Mouse (Mus musculus) ES-E14 (cell line): ENCODE measurements around the gene Slc44a4. TPM values are rescaled to one million over a fixed set of nuclear protein-coding genes. Genes with fewer than 3 reads are reported as not detected.
"Not testable (repeated sequence)": the region's sequence is repeated elsewhere in the genome, so short reads cannot be mapped to it uniquely, and the experiment has no call there.

Source experiments
- DNase-seq: peaks from one replicate; pipeline ENCODE4 v3.0.0-alpha.2; 2013; ENCODE audit warnings: low read depth, low spot score
- H3K27ac ChIP-seq: 2 replicates; pipeline ENCODE4 v1.5.1; 2012; ENCODE audit warnings: low read depth, mild to moderate bottlenecking, low read length, moderate library complexity, mixed read lengths; ENCODE audit not compliant: poor library complexity, insufficient read depth, severe bottlenecking
- H3K36me3 ChIP-seq: 2 replicates; pipeline ENCODE4 v1.6.1; 2012; ENCODE audit warnings: mild to moderate bottlenecking, low read length, moderate library complexity, mixed read lengths; ENCODE audit not compliant: control insufficient read depth, poor library complexity, insufficient read depth, severe bottlenecking
- H3K4me1 ChIP-seq, 2 experiments: fragments of 150-350 bp in 1 of 2; sonication (generic) in 1 of 2; 2 replicates each; pipeline ENCODE4 v1.6.1; 2012; ENCODE audit warnings: low read length in 2 of 2, mild to moderate bottlenecking in 1 of 2, mixed read lengths in 1 of 2; ENCODE audit not compliant: control insufficient read depth in 2 of 2, insufficient read depth in 2 of 2, poor library complexity in 1 of 2
- H3K4me3 ChIP-seq, 2 experiments: fragments of 150-350 bp in 1 of 2; sonication (generic) in 1 of 2; 2 replicates each; pipeline ENCODE4 v1.5.1; 2012; ENCODE audit warnings: low read length in 2 of 2, low read depth in 1 of 2, mild to moderate bottlenecking in 1 of 2, mixed read lengths in 1 of 2; ENCODE audit not compliant: insufficient read depth in 1 of 2, poor library complexity in 1 of 2, severe bottlenecking in 1 of 2
- H3K9ac ChIP-seq: 2 replicates; pipeline ENCODE4 v1.6.1; 2012; ENCODE audit warnings: low read depth, mild to moderate bottlenecking, low read length, mixed read lengths; ENCODE audit not compliant: poor library complexity, insufficient read depth, severe bottlenecking
- H3K9me3 ChIP-seq: fragments of 150-350 bp; sonication (generic); 2 replicates; pipeline ENCODE4 v1.6.1; 2012; ENCODE audit warnings: low read depth, mild to moderate bottlenecking, low read length; ENCODE audit not compliant: control insufficient read depth, insufficient read depth
- CHD2 ChIP-seq: IDR thresholded peaks from 2 replicates; pipeline ENCODE4 v1.6.1; 2014; ENCODE audit warnings: mild to moderate bottlenecking, low read depth, low read length, inconsistent platforms
- HCFC1 ChIP-seq: IDR thresholded peaks from 2 replicates; pipeline ENCODE4 v1.6.1; 2012; ENCODE audit warnings: low read length, inconsistent platforms, borderline replicate concordance; ENCODE audit not compliant: insufficient read depth
- MAFK ChIP-seq: IDR thresholded peaks from 2 replicates; pipeline ENCODE4 v1.6.1; 2014; ENCODE audit warnings: mild to moderate bottlenecking, low read depth, low read length, inconsistent platforms; ENCODE audit not compliant: insufficient read depth
- ZC3H11A ChIP-seq: IDR thresholded peaks from 2 replicates; pipeline ENCODE4 v1.6.1; 2012; ENCODE audit warnings: low read depth, mild to moderate bottlenecking, inconsistent platforms, low read length, borderline replicate concordance
- ZNF384 ChIP-seq: IDR thresholded peaks from 2 replicates; pipeline ENCODE4 v1.6.1; 2012; ENCODE audit warnings: low read depth, low read length, inconsistent platforms
- in situ Hi-C, 2 experiments: fragments of 600-800 bp; cut with MboI; formaldehyde crosslinking; loops; one replicate each; pipeline ENCODE4 v1.15.1; 2025; ENCODE audit warnings: low sequenced_read_pairs in 2 of 2, inconsistent platforms in 1 of 2; ENCODE audit not compliant: unreplicated experiment in 2 of 2
- total RNA-seq: library from RNA; depleted of rRNA; stranded (reverse); fragments of 300-350 nt; gene quantifications from 2 replicates; pipeline ENCODE4 v1.2.3, GENCODE M21; 2012

The Slc44a4 gene
- total RNA-seq, 1 experiment = 5.5 TPM

DNA sequence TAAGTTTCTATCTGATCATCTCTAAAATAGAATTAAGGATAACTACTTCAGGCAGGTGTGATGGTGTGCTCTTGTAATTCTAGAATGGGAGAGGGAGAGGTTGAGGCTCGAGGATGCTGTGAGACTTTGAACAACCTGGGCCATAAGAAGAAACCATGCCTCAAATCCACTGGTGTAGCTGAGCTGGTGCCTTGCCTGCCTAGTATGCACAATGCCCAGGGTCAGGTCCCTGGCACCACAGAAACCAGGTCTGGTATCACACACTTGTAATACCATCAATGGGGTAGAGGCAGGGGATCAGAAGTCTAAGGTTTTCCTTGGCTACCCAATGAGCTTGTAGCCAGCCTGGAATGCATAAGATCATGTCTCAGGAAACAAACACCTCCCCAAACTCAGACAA is 48.6 kb downstream of the Slc44a4 start:
- in situ Hi-C loops = no loop called here
- Histone ChIP-seq H3K36me3 (no peaks in the 10 kb centered on the region), H3K9ac (no peak overlapping the region), H3K27ac (no peak overlapping the region), H3K4me1 (peaks cover 3 to 16% of the 10 kb centered on the region in 2 experiments; a peak in 2 of 4 replicates), H3K4me3 (no peak overlapping the region), H3K9me3 (no peaks in the 10 kb centered on the region)
- no peak for TF ChIP-seq MAFK
- TF ChIP-seq CHD2 = no peak
- TF ChIP-seq HCFC1 = no peak
- no peak for TF ChIP-seq ZNF384
- no peak for DNase-seq

DNA sequence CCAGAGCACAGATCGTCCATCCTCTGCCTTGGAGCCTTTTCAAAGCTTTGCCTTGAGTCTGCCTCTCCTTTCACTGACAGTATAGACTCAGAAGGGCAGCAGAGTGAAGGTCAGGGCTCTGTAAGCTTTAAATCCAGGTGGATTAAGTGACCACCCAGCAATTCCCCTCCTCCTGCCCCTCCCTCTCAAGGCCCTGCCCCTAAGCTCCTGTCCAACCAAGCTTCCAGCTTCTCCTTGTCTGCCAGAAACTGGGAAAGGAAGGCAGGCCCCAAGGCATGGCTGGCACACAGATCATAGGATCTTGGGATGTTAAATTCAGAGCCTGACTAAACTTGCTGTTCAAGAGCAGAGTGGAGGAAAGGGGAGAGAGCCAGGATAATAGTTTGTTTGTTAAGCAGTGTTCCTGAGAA is 50.4 kb downstream of the Slc44a4 start:
- TF ChIP-seq MAFK (no peak), CHD2 (no peak), HCFC1 (no peak), ZNF384 (no peak), ZC3H11A (no peak)
- H3K27ac ChIP-seq = no peak overlapping the region
- H3K36me3 ChIP-seq = no peaks in the 10 kb centered on the region
- no peak for DNase-seq
- H3K9me3 ChIP-seq = no peaks in the 10 kb centered on the region
- peaks cover 3 to 16% of the 10 kb centered on the region in 2 experiments; a peak in 2 of 4 replicates for H3K4me1 ChIP-seq
- in situ Hi-C loops = no loop called here
- H3K4me3 ChIP-seq = no peak overlapping the region
- no peak overlapping the region for H3K9ac ChIP-seq

- no peak overlapping the region for H3K27ac ChIP-seq
- in situ Hi-C loops = no loop called here
- H3K36me3 ChIP-seq = no peaks in the 10 kb centered on the region
- H3K9me3 ChIP-seq = no peaks in the 10 kb centered on the region
- no peak for TF ChIP-seq CHD2
- H3K4me1 ChIP-seq = peaks cover 3 to 13% of the 10 kb centered on the region in 2 experiments; a peak in 2 of 4 replicates
- no peak for DNase-seq
- no peak overlapping the region for H3K9ac ChIP-seq
- no peak overlapping the region for H3K4me3 ChIP-seq
Measured at GRCm38 (mm10) chr17:34965627-34966026, 51.4 kb downstream of the Slc44a4 start.

- H3K9me3 ChIP-seq, in situ Hi-C loops, DNase-seq, H3K36me3 ChIP-seq, H3K27ac ChIP-seq, H3K9ac ChIP-seq: not testable (repeated sequence)
- peaks cover 0 to 12% of the 10 kb centered on the region in 2 experiments; a peak in 2 of 4 replicates for H3K4me1 ChIP-seq
- peak within 1 kb of the TSS in 1 of 2 experiments; percentile 39; a peak in 1 of 4 replicates for H3K4me3 ChIP-seq
Measured at GRCm38 (mm10) chr17:34969822-34970221, 55.6 kb downstream of the Slc44a4 start, which contains the start of gene Gm20481. TSS of gene Gm20481 (plus strand) at chr17:34969912.

- H3K9ac ChIP-seq, H3K36me3 ChIP-seq, H3K27ac ChIP-seq, H3K4me3 ChIP-seq, H3K4me1 ChIP-seq, H3K9me3 ChIP-seq, in situ Hi-C loops, DNase-seq: not testable (repeated sequence)
Measured at GRCm38 (mm10) chr17:34970850-34971249, 56.6 kb downstream of the Slc44a4 start.

GRCm38 (mm10) chr17:34971694-34972068 is 57.4 kb downstream of the Slc44a4 start:
- H3K9me3 ChIP-seq, H3K9ac ChIP-seq, H3K27ac ChIP-seq, H3K4me1 ChIP-seq, DNase-seq, in situ Hi-C loops, H3K36me3 ChIP-seq: not testable (repeated sequence)
- H3K4me3 ChIP-seq = peak overlapping the region in 1 of 2 experiments; percentile 35; a peak in 1 of 4 replicates

DNA sequence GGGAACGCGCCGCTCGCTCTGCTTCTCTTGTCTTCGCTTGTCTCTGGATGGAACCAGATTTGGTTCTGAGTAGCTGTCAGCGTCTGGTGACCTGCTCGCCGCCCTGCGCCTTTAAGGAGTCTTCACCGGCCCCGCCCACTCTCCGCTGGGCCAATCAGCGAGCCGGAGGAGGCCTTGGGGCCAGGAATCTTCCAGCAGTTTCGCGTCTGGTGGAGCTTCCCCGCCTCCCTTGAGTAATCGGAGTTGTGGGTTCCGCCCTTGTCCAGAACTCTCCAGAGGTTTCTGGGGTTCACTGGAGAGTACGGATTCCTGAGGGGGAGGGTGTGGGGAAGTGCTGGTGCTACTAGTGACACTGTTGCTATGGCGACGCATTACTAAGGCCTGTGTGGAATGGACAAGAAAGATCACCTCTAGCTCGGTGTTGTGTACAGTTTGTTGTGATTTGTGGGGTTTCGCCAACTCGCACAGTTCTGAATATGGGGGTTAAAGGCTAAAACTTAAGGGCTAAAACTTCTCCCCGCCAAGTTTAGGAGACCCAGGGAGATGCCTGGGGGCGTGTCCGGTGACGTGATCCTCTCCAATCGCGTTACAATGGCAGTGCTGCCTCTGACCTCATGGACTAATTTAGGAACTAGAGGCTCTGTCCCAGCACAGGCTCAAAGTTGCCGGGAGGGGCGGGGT is 57.9 kb downstream of the Slc44a4 start, which contains the start of the genes Hspa1a and Hspa1l:
Gene Hspa1a, minus strand, starts transcription at position 88 of the 681 bp plus-strand sequence.
Gene Hspa1l, plus strand, starts transcription at position 635 of the 681 bp plus-strand sequence.
- H3K4me3 ChIP-seq = peak within 1 kb of the TSS; percentile 35; a peak in 3 of 4 replicates
- DNase-seq, H3K9ac ChIP-seq, H3K4me1 ChIP-seq, H3K27ac ChIP-seq, in situ Hi-C loops, H3K36me3 ChIP-seq, H3K9me3 ChIP-seq: not testable (repeated sequence)
